Mouse (Mus musculus) MN1 (cell line): ENCODE measurements around the gene Nostrin.

ENCODE experiments used
- DNase-seq: peaks from one replicate; pipeline ENCODE4 v3.0.0-alpha.2; 2016; ENCODE audit warnings: low spot score

Gene Nostrin

DNA sequence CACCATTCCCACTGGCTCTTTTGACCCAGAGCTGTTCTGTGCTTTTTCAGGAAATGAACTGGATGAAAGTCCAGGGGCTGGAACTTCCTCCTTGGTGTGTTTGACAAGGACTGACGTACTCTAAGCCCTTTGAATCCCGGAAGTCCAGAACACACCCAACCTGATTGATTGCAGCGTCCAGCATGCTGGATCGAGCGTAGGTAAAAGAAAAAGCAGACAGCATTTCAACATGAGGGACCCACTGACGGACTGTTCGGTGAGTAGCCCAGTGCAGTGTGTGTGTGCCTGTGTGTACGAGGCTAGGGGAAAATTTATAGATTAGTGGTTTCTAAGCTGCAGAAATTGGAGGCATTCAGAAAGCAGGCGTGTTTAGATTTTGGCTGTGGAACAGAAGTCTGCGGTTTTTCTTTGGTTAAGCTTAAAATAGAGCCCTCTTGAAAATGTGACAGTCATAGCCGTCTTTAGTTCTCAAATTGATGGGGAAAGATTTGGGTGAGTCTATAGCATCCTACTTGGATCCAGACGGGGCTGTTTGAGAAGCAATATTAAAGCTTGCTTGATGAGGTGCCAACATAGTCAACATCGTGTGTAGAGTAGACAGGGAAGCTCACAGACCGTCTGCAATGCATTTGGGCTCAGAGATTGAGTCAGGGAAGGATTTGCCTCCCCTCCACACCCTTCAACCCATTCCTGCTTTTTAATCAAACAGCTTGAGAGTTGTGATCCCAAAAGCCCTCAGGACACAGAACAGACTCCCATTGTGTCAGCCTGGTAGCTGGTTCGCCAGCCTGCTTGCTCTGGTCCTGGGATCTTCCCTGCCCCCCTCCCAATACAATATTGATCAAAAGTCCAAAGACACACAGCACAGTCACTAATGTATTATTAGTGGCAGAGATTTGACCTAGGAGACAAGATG is at the start of gene Nostrin:
Gene Nostrin, plus strand, starts transcription at position 140 of the 916 bp plus-strand sequence.
- DNase-seq: no peak

DNA sequence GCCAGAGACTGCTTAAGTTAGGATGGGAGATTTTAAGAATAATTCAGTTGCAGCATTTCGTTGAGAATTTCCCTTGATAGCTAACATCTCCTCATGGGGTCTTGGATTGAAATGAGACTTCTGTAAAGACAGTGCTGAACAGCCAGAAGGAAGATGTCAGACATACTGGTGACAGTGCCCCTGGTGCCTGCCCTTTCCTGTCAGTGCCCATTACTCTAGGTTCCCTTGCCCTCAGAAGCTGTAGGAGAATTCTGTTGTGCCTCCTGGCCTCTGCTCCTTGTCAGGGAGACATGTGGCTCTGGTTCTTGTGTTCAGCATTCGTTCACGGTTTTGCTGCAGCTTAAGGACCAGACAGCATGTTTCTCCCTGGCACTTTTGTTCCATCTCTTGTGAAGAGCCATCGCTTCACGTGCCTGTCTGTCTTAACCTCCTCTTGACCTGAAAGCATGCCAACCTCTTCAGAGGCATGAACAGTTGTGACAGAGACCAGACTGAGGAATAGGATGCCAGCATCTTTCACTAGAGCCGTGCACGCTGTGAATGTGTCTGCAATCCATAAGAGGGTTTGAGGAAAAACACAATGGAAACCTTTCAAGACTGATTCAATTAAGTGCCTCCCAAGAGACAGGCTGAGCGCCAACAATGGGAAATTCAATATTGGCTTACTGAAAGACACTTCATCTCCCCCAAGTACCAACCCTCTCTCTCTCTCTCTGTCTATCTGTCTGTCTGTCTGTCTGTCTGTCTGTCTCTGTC is 48.9 kb upstream of the Nostrin start:
- peak; percentile 92 for DNase-seq

DNA sequence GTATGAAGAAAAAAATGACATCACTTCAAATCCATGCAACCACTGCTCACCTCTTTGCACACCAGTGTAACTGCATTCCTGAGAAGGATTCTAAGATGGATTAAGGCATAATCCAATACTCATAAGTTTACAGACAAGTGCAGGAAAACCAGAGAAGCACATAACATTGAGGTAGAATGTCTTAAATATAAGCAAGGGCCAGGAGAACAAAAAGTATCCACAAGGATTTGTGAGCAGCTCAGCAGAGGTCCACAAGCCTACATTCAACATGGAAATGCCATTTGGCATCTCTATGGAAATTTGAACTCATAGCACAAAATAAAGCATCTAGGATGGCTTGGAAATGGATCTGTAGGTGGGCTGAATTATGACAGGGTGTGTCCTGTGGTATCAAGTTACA is 39.8 kb upstream of the Nostrin start:
- no peak for DNase-seq

DNA sequence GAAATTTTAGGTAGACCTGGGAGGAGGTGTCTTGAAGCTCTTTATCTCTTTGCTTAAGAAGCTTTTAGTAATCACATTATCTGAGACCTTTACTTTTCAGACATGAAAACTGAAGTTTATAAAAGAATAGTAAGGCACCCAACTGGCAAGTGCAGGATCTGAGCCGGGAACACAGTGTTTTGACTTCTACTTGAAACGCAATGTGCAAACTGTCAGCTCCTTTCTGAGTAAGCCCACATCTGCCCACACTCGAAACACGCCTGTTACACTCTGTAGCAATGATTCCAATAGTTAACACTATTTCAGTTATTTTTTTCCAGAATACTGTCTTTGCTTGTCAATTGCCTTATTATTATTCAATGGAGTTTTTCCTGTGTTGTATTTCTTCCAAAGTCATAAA is 38.8 kb upstream of the Nostrin start:
- no peak for DNase-seq

DNA sequence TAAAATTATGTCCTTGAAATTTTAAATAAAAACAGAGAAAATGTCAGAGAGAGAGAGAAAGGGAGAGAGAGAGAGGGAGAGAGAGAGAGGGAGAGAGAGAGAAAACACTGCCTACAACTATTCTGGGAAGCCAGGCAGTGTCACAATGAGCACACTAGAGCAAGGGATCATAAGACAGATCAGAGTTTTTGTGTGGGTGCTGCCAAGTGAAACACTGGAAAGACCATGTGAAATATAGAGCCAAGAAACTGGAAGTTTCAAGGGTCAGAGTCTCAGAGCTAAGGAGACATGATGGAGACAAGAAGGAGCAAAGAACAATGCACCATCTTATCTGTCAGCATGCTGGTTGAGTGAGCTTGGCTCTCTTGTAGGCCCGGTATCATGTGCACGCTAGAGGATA is 38.1 kb upstream of the Nostrin start:
- no peak for DNase-seq

DNA sequence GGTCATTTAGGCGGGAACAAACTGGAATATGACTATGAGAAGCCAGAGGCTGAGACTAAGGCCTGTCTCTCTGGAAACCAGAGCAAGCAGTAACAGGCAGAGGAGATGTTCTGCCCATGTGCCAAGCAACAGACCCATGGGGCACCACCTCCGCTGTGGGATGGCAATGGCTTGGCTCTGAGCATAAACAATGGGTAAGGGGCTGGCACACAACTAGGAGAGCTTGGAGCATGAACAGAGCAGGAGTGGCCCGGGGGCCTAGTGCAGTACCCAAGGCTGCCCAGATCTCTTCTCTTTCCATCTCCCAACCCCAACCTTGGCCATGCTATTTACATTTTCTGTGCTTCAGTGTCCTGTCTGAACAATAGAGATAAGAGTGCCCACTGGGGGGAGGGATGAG is 36.9 kb upstream of the Nostrin start:
- DNase-seq: no peak

DNA sequence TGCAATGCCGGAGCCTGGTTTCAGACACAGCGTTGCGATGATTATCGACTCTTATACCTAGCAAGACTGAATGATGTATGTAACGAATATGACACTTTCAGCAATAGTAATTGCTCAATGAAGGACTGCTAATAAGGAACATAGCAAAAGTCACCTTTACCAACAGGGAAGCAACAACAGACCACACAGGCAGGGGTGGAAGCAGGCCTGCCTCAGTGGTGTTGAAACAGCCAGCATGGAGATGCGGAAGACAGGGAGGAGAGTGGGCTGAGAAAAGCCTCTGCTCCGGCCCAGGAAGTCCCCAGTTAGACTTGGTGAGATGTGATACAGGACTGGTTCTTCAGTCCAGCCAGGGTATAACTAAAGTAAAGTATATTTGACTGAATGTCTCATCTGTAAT is 36.5 kb upstream of the Nostrin start:
- no peak for DNase-seq

DNA sequence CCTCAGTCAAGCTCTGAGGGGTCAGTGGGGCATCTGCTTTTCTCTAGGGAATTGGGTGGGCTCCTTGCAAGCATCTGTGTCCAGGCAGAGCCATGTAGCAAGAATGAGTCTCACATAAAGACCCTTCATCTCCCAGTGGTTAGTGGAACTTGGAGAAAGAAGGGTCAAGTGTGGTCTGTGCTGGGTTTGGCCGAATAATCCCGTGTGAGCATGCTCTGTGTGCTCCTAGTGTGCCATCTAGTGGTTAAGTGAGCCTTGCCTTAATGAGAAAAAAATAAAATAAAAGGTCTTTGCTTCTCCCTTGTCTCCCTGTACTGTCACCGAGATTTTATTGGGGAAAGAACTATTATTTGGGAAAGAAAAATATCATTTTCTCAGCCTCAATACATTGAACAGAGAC is 34.9 kb upstream of the Nostrin start:
- DNase-seq: peak; percentile 70

DNA sequence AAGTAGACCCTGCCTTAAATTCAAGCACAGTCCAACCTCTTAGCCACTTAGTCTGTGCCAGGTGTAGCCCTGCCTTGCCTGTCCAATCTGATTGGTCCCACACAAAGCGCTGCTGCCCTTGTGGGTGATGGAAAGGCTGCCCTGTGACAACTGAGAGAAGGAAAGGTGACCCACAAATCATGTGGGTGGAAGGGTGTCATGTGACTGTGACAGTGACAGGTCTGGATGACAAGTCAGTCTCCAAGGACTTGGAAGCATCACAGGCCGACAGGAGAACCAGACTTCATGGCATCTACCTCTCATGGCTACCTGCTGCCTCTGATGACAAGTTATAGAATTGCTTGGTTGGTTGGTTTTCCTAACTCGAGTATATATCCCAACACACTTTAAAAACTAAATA is 32.1 kb upstream of the Nostrin start:
- DNase-seq: no peak

DNA sequence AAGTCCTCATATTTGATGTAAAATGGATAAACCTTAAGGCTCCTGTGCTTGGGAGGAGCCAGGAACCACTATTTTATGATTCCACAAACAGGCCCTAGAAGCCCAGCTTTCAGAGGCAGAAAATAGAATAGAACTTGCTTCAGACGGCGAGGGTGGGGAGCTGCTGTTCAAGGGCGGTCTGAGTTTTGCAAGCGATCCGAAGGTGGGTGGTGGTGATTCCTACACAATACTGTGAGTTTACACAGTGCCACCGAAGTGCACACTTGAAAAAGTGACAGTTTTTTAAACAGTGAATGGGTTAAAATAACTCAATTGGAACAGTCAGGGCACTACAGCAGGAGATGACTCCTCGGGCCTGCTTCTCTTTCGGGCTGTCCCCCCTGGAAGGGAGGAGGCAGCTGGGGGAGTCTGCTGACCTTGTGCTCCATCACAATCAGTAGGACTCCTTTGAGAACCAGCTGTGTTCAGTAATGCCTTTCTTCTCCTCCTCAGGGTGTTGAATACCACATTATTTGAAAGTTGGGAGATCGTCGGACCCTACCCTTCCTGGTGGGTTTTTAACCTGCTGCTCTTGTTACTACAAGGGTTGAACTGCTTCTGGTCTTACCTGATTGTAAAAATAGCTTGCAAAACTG is 31.0 kb upstream of the Nostrin start:
- no peak for DNase-seq

DNA sequence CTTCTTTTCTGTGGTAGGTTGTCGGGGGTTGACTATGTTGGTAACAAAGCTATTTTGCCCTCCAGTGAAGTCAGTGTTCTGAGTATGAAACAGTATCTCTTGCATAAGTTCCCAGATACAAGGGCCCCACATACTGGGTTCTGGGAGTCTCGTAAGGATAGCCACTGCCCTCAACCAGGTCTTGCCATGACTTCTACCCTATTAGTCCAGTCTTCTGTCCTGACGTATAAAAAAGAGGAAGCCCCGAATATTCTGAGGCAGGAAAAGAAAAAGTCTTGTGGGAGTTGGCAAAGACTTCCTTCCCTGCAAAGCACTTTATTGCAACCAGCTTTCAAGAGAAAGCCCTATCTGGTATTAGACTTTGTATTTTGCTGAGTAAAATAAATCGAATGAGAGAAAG is 26.4 kb upstream of the Nostrin start:
- DNase-seq: no peak

DNA sequence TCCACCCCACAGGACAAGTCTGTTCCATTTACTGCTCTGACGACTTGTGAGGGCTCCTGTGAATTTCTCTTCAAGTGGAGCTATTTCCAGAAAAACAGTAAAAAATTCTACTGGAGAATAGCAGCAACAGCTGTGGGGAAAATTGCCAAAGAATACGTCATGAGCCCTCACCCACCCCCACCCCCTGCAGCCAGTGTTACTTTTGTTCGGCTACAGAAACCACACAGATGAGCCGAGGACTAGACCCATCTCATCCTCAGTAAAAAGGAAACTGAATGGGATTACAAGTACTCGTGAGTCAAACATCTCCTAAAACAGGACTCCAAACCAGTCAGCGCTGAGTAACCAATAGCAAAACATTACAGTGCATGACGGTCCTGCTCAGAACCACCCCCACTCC is 25.9 kb upstream of the Nostrin start:
- DNase-seq: no peak

DNA sequence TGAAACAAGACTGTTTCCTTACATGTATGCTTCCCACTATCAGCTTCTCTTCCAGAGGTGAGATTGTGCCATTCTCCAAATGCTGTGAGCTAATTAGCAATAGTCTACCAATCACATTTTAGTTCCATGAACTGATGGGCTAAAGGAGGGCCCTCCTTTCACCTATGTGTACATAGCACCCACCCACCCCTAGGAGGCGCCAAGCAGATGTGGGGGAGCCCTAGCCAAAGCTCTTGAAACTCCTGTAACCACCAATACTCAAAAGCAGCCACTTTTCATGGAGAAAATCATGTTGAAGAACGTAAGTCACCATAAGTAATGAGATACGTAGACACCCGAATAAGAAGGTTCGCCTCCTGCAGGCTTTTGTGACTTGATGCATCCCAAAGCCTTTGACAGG is 23.0 kb upstream of the Nostrin start:
- no peak for DNase-seq

DNA sequence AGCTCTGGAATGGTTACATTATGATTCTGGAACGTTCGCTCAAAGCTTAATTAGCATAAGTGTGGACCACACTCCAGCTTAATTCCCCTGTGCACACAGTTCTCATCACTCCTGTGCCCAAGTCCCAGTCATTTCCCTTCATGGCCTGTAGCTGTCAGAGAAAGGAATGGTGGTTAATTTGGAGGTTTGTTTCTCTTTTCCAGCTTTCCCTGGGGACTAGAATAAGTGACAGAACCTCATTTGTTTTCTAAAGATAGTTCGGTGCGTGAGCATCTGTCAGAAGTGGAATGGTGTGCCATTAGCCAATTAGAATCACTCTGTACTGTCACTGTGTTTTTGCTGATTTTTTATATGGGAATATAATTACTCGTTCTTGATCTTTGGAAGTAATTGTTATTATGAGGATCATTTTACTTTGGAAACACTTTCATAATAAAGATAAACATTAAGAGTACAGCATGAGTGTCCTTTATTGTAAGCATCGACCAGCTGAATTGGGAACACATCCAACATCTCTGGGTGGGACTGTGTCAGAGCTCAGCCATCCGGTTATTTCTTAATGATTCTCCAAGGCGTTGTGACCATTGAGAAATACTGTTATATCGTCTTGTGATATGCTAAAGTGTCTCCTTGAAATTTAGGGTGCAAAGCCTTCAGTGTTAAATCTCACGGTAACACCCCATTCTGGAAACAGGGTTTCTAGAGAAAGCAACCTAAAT is 21.6 kb upstream of the Nostrin start:
- DNase-seq: peak; percentile 46

DNA sequence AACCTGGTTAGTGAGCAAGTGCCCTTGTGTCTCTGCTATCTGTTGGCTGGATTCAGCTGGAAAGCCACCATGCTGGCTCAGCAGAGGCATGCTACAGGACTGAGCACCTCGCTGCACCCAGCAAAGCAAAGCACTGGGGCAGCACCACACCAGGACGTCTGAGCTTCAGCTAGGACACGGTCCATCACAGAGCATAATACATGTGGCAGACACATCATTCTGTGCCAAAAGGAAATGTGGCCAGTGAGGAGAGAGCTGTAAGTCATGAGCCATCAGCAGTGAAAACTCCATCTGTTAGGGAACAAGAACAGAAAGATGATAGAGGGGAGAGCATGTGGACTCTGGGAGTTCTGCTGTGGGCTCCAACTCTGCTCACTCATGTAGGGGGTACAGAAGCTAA is 19.7 kb upstream of the Nostrin start:
- no peak for DNase-seq

DNA sequence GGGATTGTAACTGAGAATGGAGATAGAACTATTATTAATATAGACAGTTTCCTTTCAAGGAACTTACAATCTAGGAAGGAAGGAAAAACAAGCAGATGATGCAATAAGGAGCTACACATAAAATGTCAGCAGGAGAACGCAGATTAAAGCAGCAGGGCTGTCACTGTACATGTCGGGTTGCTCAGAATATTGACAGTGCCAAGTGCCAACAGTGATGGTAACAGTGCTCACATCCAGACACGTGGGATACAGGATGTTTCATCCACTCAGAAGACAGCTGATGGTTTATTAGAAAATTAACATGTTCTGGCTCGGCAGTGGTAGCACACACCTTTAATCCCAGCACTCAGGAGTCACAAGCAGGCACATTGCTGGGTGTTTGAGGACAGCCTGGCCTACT is 18.8 kb upstream of the Nostrin start:
- DNase-seq: no peak

DNA sequence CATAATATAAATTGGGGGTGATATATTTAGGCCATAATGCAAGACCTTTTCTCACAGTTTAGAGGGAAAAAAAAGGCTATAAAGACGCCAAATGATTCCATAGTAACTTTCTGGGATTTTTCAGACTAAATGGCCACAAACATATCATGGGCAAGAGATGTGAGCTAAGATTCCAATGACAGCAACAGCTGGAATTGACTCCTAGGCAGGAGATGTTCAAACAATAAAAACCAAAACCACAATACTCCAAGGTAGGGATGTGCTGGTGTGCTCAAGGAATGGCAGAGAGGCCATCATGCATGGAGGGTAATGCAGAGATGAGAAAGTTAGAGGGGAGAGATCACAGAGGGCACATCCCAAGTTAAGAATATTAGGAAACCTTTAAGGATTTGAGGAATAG is 16.6 kb upstream of the Nostrin start:
- DNase-seq: no peak

DNA sequence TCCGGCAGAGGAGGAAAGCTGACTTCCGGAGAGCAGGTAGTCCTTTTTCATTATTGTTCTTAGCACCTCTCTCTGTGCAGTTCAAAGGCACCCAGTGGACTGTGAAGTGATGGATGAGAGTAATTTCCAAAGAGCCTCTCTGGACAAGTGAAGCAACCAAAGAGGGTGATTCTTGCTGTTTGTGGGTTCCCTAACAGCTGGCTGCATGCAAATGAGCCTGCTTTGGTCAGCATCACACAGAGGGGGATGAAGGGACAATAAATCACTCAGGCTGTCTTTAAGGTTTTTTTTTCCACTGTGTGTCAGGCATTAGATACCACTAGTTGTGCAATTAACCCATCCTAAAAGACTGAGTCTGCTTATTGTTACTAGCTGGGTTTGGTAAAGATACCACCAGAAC is 15.9 kb upstream of the Nostrin start:
- DNase-seq: no peak

DNA sequence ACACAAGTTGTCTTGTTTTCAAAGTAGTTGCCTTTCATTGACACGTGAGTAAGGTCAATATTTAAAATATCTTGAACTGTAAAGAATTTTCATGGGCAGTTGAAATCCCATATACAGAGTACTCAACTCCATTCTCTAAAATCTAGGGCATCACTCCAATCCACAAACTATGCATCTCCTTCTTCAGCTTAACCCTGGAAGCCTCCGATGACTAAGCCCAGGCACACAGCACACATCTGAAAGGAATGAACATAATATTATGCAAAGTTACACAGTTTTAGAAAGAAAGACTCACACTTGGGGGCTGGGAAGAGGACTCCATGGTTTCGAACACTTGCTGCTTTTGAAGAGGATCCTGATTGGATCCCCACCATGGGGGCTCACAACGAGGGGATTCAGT is 13.9 kb upstream of the Nostrin start:
- no peak for DNase-seq

DNA sequence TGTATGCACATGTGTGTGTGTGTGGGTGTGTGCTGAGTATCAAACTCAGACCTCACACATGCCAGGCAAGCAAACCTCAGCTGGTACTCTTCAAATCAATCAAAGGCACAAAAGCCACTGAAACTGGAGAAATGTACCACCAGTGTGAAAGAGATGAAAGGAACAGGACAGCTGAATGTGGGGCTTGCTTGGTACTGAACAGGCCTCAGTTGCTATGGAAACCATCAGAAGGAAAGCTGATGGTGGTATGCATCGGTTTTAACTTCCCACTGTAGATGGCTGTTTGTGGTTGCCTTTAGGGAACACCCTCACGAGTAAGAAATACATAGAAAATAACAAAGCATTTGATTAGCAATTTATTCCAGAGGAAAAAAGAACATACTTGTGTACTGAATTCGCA is 10.2 kb upstream of the Nostrin start:
- no peak for DNase-seq

DNA sequence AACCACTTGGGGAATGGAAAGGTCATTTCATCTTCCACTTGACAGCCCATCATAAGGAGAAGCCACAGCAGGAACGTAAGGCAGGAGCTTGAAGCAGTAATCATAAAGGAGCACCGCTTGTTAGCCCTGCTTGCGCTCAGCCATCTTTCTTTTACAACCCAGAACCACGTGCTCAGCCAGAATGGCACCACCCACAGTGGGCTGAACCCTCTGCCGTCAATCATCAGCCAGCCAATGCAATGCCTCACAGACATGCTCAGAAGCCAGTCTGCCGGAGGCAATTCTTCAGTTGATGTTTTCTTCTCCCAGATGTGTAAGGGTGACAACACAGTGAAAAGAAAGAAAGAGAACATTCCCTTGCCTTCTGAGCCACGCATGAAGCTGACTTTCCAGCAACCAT is 7.3 kb upstream of the Nostrin start:
- peak; percentile 82 for DNase-seq

DNA sequence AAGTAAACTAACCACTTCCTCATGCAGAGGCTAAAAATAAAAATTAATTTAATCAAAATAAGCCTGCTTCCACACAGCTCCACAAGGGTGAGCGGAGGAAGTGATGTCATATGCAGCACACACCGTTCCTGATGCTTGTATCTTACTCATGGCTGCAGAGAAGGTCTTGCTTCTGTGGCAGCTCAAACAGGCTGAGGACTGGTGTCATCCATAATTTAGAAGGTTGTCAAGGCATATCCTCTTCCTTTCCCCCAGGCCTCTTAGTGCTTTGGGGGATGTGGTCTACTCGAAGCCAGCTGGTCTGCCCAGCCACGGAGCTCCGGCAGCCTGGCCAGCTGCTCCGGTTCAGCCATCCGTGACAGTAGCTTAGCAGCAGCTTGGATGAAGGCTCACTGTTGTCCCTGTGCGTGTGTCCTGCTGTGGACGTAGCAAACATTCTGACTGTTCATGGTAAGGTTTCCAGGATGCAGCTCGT is 6.6 kb upstream of the Nostrin start:
- DNase-seq: peak; percentile 69
